Mouse (Mus musculus) cerebellum, adult 9-11 months (tissue): ENCODE measurements at regions not wholly inside any gene's neighbourhood (a gene's known extent, or its start where the extent isn't known, plus 50 kb on each side); places are given as distances from the start of the nearest gene placed in this dataset.
A peak's percentile ranks its signal among the peaks of the same experiment; 100 is the strongest.
"Not testable (repeated sequence)": the region's sequence is repeated elsewhere in the genome, so short reads cannot be mapped to it uniquely, and the experiment has no call there.

ENCODE experiments used
- DNase-seq: peaks from one replicate; pipeline ENCODE4 v3.0.0; 2022

GRCm38 (mm10) chr17:60268846-60269245 lies 1255.7 kb upstream of the Nudt12 start:
- DNase-seq = no peak

GRCm38 (mm10) chr17:60267247-60268216 lies 1254.4 kb upstream of the Nudt12 start:
- DNase-seq = no peak

GRCm38 (mm10) chr17:60255338-60255737 lies 1242.2 kb upstream of the Nudt12 start:
- DNase-seq = not testable (repeated sequence)

GRCm38 (mm10) chr17:60249923-60250322 lies 1236.8 kb upstream of the Nudt12 start:
- DNase-seq = no peak

GRCm38 (mm10) chr17:60234519-60234918 lies 1221.3 kb upstream of the Nudt12 start:
- no peak for DNase-seq

GRCm38 (mm10) chr17:60197004-60197403 lies 1183.8 kb upstream of the Nudt12 start:
- DNase-seq = no peak

- DNase-seq = no peak
Measured at GRCm38 (mm10) chr17:60181241-60181640, 1168.1 kb upstream of the Nudt12 start.

GRCm38 (mm10) chr17:60180646-60181045 lies 1167.5 kb upstream of the Nudt12 start:
- peak; percentile 22 for DNase-seq

- no peak for DNase-seq
Measured at GRCm38 (mm10) chr17:60165592-60165991, 1152.4 kb upstream of the Nudt12 start.

GRCm38 (mm10) chr17:60130589-60130988 lies 1117.4 kb upstream of the Nudt12 start:
- DNase-seq = no peak

GRCm38 (mm10) chr17:60098763-60099162 lies 1085.6 kb upstream of the Nudt12 start:
- DNase-seq = no peak
